In genomic region chr2:164828437-164828836, GRCm38 (mm10) we compare ENCODE assay signal across 33 mouse cellular contexts. TPM values are rescaled to one million over a fixed set of nuclear protein-coding genes. Genes with fewer than 3 reads are reported as not detected.
DNase-seq lines count a peak whose midpoint lies in the region; ATAC-seq and TF ChIP-seq lines count a peak whose summit lies in the region.
"Had no signal": no experiment of that assay in that cellular context is flagged by ENCODE, and none has a peak within 500 bp of the region (broad histone marks: within the 10 kb centered on the region; RNA-seq: fewer than 3 reads in every experiment).

TSS of gene Spata25 (minus strand) at chr2:164828537.

- no peak within 1 kb of the TSS for H3K27ac ChIP-seq in limb, embryonic 13.5 days
- H3K27ac ChIP-seq in limb, embryonic 10.5 days: no peak within 1 kb of the TSS
- 0 out of 2 replicates have a peak within 1 kb of the TSS, but pooled peaks have one; percentile 9 for H3K27ac ChIP-seq in liver, embryonic 15.5 days (replicated peaks)
- no peak within 1 kb of the TSS for H3K27ac ChIP-seq in liver, embryonic 11.5 days (ENCODE audit: low read depth, low read length)
- peak within 1 kb of the TSS; percentile 69 for H3K27ac ChIP-seq in ES-Bruce4 (ENCODE audit: insufficient read depth, low read length)
- H3K27ac ChIP-seq in bone marrow, adult 2 months (ENCODE audit: control insufficient read depth, insufficient read depth, low read depth, low read length, poor library complexity): peak within 1 kb of the TSS; percentile 37; the same call in 1 of the 2 replicates
- H3K27ac ChIP-seq: embryonic facial prominence, embryonic 10.5 days; forebrain, embryonic 10.5 days; forebrain, embryonic 13.5 days; gastrocnemius, adult 2 months; hindbrain, embryonic 12.5 days; hindbrain, postnatal 0 days had no signal

- H3K4me3 ChIP-seq in limb, embryonic 13.5 days: no peak within 1 kb of the TSS
- no peak within 1 kb of the TSS; the same call in 1 of the 2 replicates for H3K4me3 ChIP-seq in limb, embryonic 10.5 days
- H3K4me3 ChIP-seq in liver, embryonic 15.5 days (replicated peaks): no peak within 1 kb of the TSS
- no peak within 1 kb of the TSS for H3K4me3 ChIP-seq in liver, embryonic 11.5 days (ENCODE audit: low read depth, low read length)
- 0 out of 2 replicates have a peak within 1 kb of the TSS, but pooled peaks have one; percentile 1 for H3K4me3 ChIP-seq in ES-Bruce4 (ENCODE audit: low read depth, low read length)
- no peak within 1 kb of the TSS for H3K4me3 ChIP-seq in bone marrow, adult 2 months (replicated peaks; ENCODE audit: control insufficient read depth, low read depth, low read length)
- H3K4me3 ChIP-seq: embryonic facial prominence, embryonic 10.5 days; embryonic facial prominence, embryonic 13.5 days; forebrain, embryonic 10.5 days; forebrain, embryonic 13.5 days; gastrocnemius, adult 2 months; hindbrain, embryonic 12.5 days had no signal

- no peak for TF ChIP-seq EP300 in ES-Bruce4 (IDR thresholded peaks at IDR 0.05; ENCODE audit: insufficient read depth, low read depth, low read length)

- ATAC-seq in limb, embryonic 13.5 days (ENCODE audit: low FRiP score, low read depth): no peak
- no peak for ATAC-seq in liver, embryonic 15.5 days (ENCODE audit: insufficient read depth)
- no peak for ATAC-seq in liver, embryonic 11.5 days (replicated peaks; ENCODE audit: low FRiP score)
- ATAC-seq in erythroblast, adult 5-6 weeks (replicated peaks; ENCODE audit: low FRiP score, poor library complexity, severe bottlenecking): no peak
- ATAC-seq: forebrain, embryonic 13.5 days; forebrain, postnatal 0 days; hindbrain, postnatal 0 days; inflammation-experienced regulatory T-cells, adult 6 months had no signal

- peaks cover 12% of the 10 kb centered on the region for H3K4me1 ChIP-seq in limb, embryonic 13.5 days
- peaks cover 17% of the 10 kb centered on the region for H3K4me1 ChIP-seq in limb, embryonic 10.5 days
- H3K4me1 ChIP-seq in liver, embryonic 15.5 days (replicated peaks): peaks cover 34% of the 10 kb centered on the region
- H3K4me1 ChIP-seq in liver, embryonic 11.5 days (replicated peaks; ENCODE audit: control insufficient read depth, insufficient read depth, low read length): peaks cover 8% of the 10 kb centered on the region
- H3K4me1 ChIP-seq in ES-Bruce4 (ENCODE audit: control insufficient read depth, insufficient read depth, low read length): no peaks in the 10 kb centered on the region
- no peaks in the 10 kb centered on the region for H3K4me1 ChIP-seq in bone marrow, adult 2 months (ENCODE audit: control insufficient read depth, insufficient read depth, low read length)

- 87% methylated on average over 6 of the region's 6 CpGs for WGBS in limb, embryonic 13.5 days
- WGBS in limb, embryonic 10.5 days: 85% methylated on average over 6 of the region's 6 CpGs
- WGBS in liver, embryonic 15.5 days (ENCODE audit: insufficient replicate concordance): 72% methylated on average over 6 of the region's 6 CpGs
- WGBS in liver, embryonic 11.5 days: 87% methylated on average over 6 of the region's 6 CpGs
- 82% methylated on average over 6 of the region's 6 CpGs for WGBS in bone marrow, adult 2 months

- TF ChIP-seq POLR2A in ES-Bruce4 (IDR thresholded peaks at IDR 0.05; ENCODE audit: insufficient read depth, low read length): no peak
- no peak for TF ChIP-seq POLR2A in bone marrow, adult 2 months (IDR thresholded peaks at IDR 0.05; ENCODE audit: borderline replicate concordance, control insufficient read depth, low read depth, low read length)

- no peaks in the 10 kb centered on the region for H3K27me3 ChIP-seq in limb, embryonic 13.5 days
- no peaks in the 10 kb centered on the region for H3K27me3 ChIP-seq in limb, embryonic 10.5 days (ENCODE audit: low read depth, poor library complexity, severe bottlenecking)
- H3K27me3 ChIP-seq in liver, embryonic 15.5 days: no peaks in the 10 kb centered on the region
- no peaks in the 10 kb centered on the region for H3K27me3 ChIP-seq in liver, embryonic 11.5 days (replicated peaks; ENCODE audit: control insufficient read depth, insufficient read depth, low read length)
- no peaks in the 10 kb centered on the region for H3K27me3 ChIP-seq in ES-Bruce4 (ENCODE audit: control insufficient read depth, insufficient read depth, low read length, poor library complexity, severe bottlenecking)
- H3K27me3 ChIP-seq: embryonic facial prominence, embryonic 13.5 days; forebrain, embryonic 13.5 days; hindbrain, embryonic 12.5 days had no signal

- no peak for DNase-seq in limb, embryonic 10.5 days (ENCODE audit: low spot score)
- DNase-seq in liver, embryonic 11.5 days (ENCODE audit: low spot score): no peak
- DNase-seq: adrenal gland, adult 2 months; adrenal gland, postnatal 14 days; B cell, adult 2 months; cerebellum, adult 11-12 months; cerebellum, adult 8-10 months; cerebellum, postnatal 10 days; cerebellum, postnatal 36 days; embryo, embryonic 11 days; forebrain, postnatal 0 days; gastrocnemius, adult 2 months; gastrocnemius, postnatal 14 days had no signal

- no peak for TF ChIP-seq CTCF in ES-Bruce4 (IDR thresholded peaks at IDR 0.05; ENCODE audit: low read depth, low read length)
- no peak for TF ChIP-seq CTCF in bone marrow, adult 2 months (IDR thresholded peaks at IDR 0.05; ENCODE audit: control insufficient read depth, insufficient read depth, low read length)

- H3K36me3 ChIP-seq in limb, embryonic 13.5 days: peaks cover 46% of the 10 kb centered on the region
- H3K36me3 ChIP-seq in limb, embryonic 10.5 days: peaks cover 47% of the 10 kb centered on the region
- H3K36me3 ChIP-seq in liver, embryonic 15.5 days (replicated peaks): peaks cover 19% of the 10 kb centered on the region
- peaks cover 16% of the 10 kb centered on the region for H3K36me3 ChIP-seq in liver, embryonic 11.5 days (ENCODE audit: control insufficient read depth, insufficient read depth, low read length)
- peaks cover 36% of the 10 kb centered on the region for H3K36me3 ChIP-seq in ES-Bruce4 (ENCODE audit: control insufficient read depth, insufficient read depth, low read length, poor library complexity, severe bottlenecking)

- no peak within 1 kb of the TSS for H3K4me2 ChIP-seq in limb, embryonic 13.5 days (replicated peaks)
- no peak within 1 kb of the TSS; the same call in 1 of the 2 replicates for H3K4me2 ChIP-seq in liver, embryonic 15.5 days
- no peak within 1 kb of the TSS for H3K4me2 ChIP-seq in liver, embryonic 11.5 days
- H3K4me2 ChIP-seq: embryonic facial prominence, embryonic 13.5 days; forebrain, embryonic 13.5 days; heart, embryonic 11.5 days; hindbrain, embryonic 12.5 days had no signal

- H3K9me3 ChIP-seq in limb, embryonic 13.5 days: no peaks in the 10 kb centered on the region
- H3K9me3 ChIP-seq in limb, embryonic 10.5 days (replicated peaks): no peaks in the 10 kb centered on the region
- H3K9me3 ChIP-seq in liver, embryonic 15.5 days (replicated peaks): no peaks in the 10 kb centered on the region
- H3K9me3 ChIP-seq in liver, embryonic 11.5 days (ENCODE audit: control insufficient read depth, low read length): no peaks in the 10 kb centered on the region
- H3K9me3 ChIP-seq in ES-Bruce4 (replicated peaks; ENCODE audit: control insufficient read depth, insufficient read depth, low read length, poor library complexity, severe bottlenecking): no peaks in the 10 kb centered on the region
- H3K9me3 ChIP-seq: embryonic facial prominence, embryonic 10.5 days; embryonic facial prominence, embryonic 13.5 days; forebrain, embryonic 10.5 days; forebrain, embryonic 13.5 days; G1E; hindbrain, embryonic 12.5 days had no signal

- H3K9ac ChIP-seq in limb, embryonic 13.5 days: 0 out of 2 replicates have a peak within 1 kb of the TSS, but pooled peaks have one; percentile 14
- no peak within 1 kb of the TSS for H3K9ac ChIP-seq in liver, embryonic 15.5 days
- no peak within 1 kb of the TSS for H3K9ac ChIP-seq in liver, embryonic 11.5 days (ENCODE audit: low read depth, low read length)
- H3K9ac ChIP-seq in ES-Bruce4 (ENCODE audit: low read depth, poor library complexity, severe bottlenecking): peak within 1 kb of the TSS; percentile 19; the same call in 1 of the 2 replicates
- H3K9ac ChIP-seq: embryonic facial prominence, embryonic 13.5 days; forebrain, embryonic 13.5 days; forebrain, postnatal 0 days; hindbrain, embryonic 12.5 days had no signal

RNA-seq across cellular contexts. Expression of gene Spata25, which starts in this region (rescaled TPM):
- polyA plus RNA-seq in limb, embryonic 13.5 days (2015; fragmentation: Nextera tagmentation; extraction: Ambion mirVana): not detected in 2 replicates
- 0.36 TPM in 1 of 2 replicates, not detected in the other for polyA plus RNA-seq in limb, embryonic 10.5 days (2016; fragmentation: Nextera tagmentation; extraction: Ambion mirVana)
- polyA plus RNA-seq in liver, embryonic 15.5 days (2015; fragmentation: Nextera tagmentation; extraction: Ambion mirVana): not detected in 2 replicates
- polyA plus RNA-seq in liver, embryonic 11.5 days (2014; fragmentation: Nextera tagmentation; extraction: Ambion mirVana): not detected in 2 replicates
- polyA plus RNA-seq in ES-Bruce4 (2011; ENCODE audit: insufficient read depth, insufficient read length, low read depth, missing spikeins): not detected in 2 replicates
- not detected in 2 replicates for polyA plus RNA-seq in bone marrow, adult 2 months (2011; ENCODE audit: insufficient read depth, insufficient read length, low replicate concordance, missing spikeins)
- not detected in 2 replicates for total RNA-seq in erythroblast, adult 5-6 weeks (2015; ENCODE audit: low replicate concordance)
- not detected in 2 replicates for total RNA-seq in erythroblast, adult 5-6 weeks (2017; ENCODE audit: low replicate concordance)
- total RNA-seq: adrenal gland, adult 2 months; adrenal gland, postnatal 14 days; CH12.LX; G1E; hematopoietic stem cell, adult 5-6 weeks; hindbrain, postnatal 0 days had no signal
- polyA plus RNA-seq: adrenal gland, adult 2 months; brain, embryonic 14.5 days; embryonic facial prominence, embryonic 10.5 days; embryonic facial prominence, embryonic 13.5 days; forebrain, embryonic 13.5 days; forebrain, postnatal 0 days; frontal cortex, adult 2 months; G1E; heart, embryonic 11.5 days; heart, embryonic 14.5 days; heart, postnatal 0 days; hindbrain, embryonic 12.5 days; hindbrain, postnatal 0 days; inflammation-experienced regulatory T-cells, adult 6 months had no signal

Comparison
In these comparisons a context has a peak if more than half of its experiments do, and no peak if none do; other contexts are left out.
1. H3K27ac ChIP-seq: peak in liver, embryonic 15.5 days (single experiment), ES-Bruce4 (single experiment) and bone marrow, adult 2 months (single experiment); none in limb, embryonic 13.5 days (single experiment), limb, embryonic 10.5 days (single experiment) and liver, embryonic 11.5 days (single experiment).
2. H3K9ac ChIP-seq: peak in limb, embryonic 13.5 days (single experiment) and ES-Bruce4 (single experiment); none in liver, embryonic 15.5 days (single experiment) and liver, embryonic 11.5 days (single experiment).